Mouse (Mus musculus) liver, embryonic 11.5 days (tissue): ENCODE measurements around the gene Stoml1. TPM values are rescaled to one million over a fixed set of nuclear protein-coding genes. Genes with fewer than 3 reads are reported as not detected.

Experiments used
- ATAC-seq: fragments of 200-750 bp; cut with Nextera tagmentation; replicated peaks from 2 replicates; pipeline ENCODE4 v1.8.0; 2017; ENCODE audit warnings: moderate number of reproducible peaks, mild to moderate bottlenecking, moderate TSS enrichment, moderate library complexity; ENCODE audit not compliant: low FRiP score
- DNase-seq: peaks from one replicate; pipeline ENCODE4 v3.0.0-alpha.2; 2017; ENCODE audit warnings: low spot score
- H3K27ac ChIP-seq: fragments of 300-500 bp; sonication (generic); 2 replicates; pipeline ENCODE4 v1.5.1; 2014; ENCODE audit warnings: mild to moderate bottlenecking, low read depth, low read length, control low read depth
- H3K27me3 ChIP-seq: fragments of 300-500 bp; sonication (generic); replicated peaks from 2 replicates; pipeline ENCODE4 v1.6.1; 2014; ENCODE audit warnings: low read length, mixed read lengths; ENCODE audit not compliant: control insufficient read depth, insufficient read depth
- H3K36me3 ChIP-seq: fragments of 300-500 bp; sonication (generic); 2 replicates; pipeline ENCODE4 v1.6.1; 2014; ENCODE audit warnings: mild to moderate bottlenecking, low read length, moderate library complexity, mixed read lengths; ENCODE audit not compliant: control insufficient read depth, insufficient read depth
- H3K4me1 ChIP-seq: fragments of 300-500 bp; sonication (generic); replicated peaks from 2 replicates; pipeline ENCODE4 v1.6.1; 2014; ENCODE audit warnings: low read length, mixed read lengths; ENCODE audit not compliant: control insufficient read depth, insufficient read depth
- H3K4me2 ChIP-seq: fragments of 300-500 bp; sonication (generic); 2 replicates; pipeline ENCODE4 v1.6.1; 2014; ENCODE audit warnings: mild to moderate bottlenecking, control low read depth, moderate library complexity
- H3K4me3 ChIP-seq: fragments of 300-500 bp; sonication (generic); 2 replicates; pipeline ENCODE4 v1.5.1; 2014; ENCODE audit warnings: low read depth, low read length, control low read depth
- H3K9ac ChIP-seq: fragments of 300-500 bp; sonication (generic); 2 replicates; pipeline ENCODE4 v1.6.1; 2014; ENCODE audit warnings: low read depth, low read length, control low read depth
- H3K9me3 ChIP-seq: fragments of 300-500 bp; sonication (generic); 2 replicates; pipeline ENCODE4 v1.6.1; 2016; ENCODE audit warnings: low read length, inconsistent platforms, mixed read lengths; ENCODE audit not compliant: control insufficient read depth
- WGBS: fragments of 180-500 bp; shearing (Covaris S2); extraction: QIAGEN DNeasy Blood & Tissue Kit; methylation state at CpG from one replicate; pipeline ENCODE4 v1.1.7; 2014; 5-methylcytosine and 5-hydroxymethylcytosine counted together
- polyA plus RNA-seq: library from polyadenylated mRNA; unstranded; fragments of >200 nt; fragmentation: Nextera tagmentation; extraction: Ambion mirVana; gene quantifications from 2 replicates; pipeline ENCODE4 v1.2.1, GENCODE M21; 2014

Stoml1 gene
- polyA plus RNA-seq, 1 experiment from 2014 or later = 12.9 TPM

DNA sequence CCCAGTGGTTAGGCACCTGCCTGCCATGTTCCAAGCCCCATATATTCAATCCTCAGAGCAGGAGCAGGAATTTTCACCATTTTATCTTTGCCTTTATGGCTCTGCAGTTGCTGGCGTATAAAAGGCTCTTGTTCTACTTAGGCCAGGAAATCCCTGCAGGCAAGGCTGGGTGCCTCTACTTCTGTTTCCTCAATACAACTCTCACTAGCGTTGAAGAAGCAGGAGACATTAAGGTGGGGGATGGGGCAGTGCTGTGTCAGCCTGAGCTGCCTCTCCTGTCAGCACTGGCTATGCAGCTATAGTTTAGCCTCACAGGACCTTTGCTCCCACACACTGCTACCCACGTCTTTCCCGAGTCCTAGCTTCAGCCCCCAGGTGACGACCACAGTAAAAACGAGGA is 21.2 kb upstream of the Stoml1 start:
- Histone ChIP-seq H3K27ac (no peak overlapping the region), H3K36me3 (peaks cover 49% of the 10 kb centered on the region), H3K27me3 (no peaks in the 10 kb centered on the region), H3K9ac (no peak overlapping the region), H3K4me1 (no peaks in the 10 kb centered on the region; the same call in 1 of the 2 replicates), H3K9me3 (no peaks in the 10 kb centered on the region), H3K4me2 (no peak overlapping the region), H3K4me3 (no peak overlapping the region)
- WGBS = 68% methylated on average over 6 of the region's 6 CpGs
- ATAC-seq (no peak), DNase-seq (no peak)

DNA sequence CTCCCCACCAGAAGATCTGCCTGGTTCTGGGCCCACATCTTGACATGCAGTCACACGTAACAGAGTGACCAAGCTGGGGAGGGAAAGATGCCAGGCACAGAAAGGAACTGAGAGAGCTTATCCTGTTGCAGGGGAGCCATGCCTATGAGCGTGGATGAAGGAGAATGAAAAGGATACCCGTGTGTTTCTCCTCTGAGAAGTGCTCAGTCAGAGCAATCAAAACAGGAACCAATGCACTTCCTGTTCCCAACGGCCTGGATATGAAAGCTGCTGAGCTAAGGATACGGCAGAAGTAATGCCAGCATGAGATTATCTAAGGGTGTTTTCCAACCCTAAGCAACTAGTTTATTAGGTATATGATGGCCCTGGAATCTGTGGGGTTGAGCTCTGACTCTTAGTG is 20.6 kb upstream of the Stoml1 start:
- no peak; the same call in 1 of the 2 replicates for ATAC-seq
- Histone ChIP-seq H3K27ac (0 out of 2 replicates have a peak overlapping the region, but pooled peaks have one; percentile 50), H3K4me1 (no peaks in the 10 kb centered on the region; the same call in 1 of the 2 replicates), H3K4me2 (no peak overlapping the region), H3K9ac (no peak overlapping the region), H3K27me3 (no peaks in the 10 kb centered on the region), H3K9me3 (no peaks in the 10 kb centered on the region), H3K4me3 (no peak overlapping the region), H3K36me3 (peaks cover 49% of the 10 kb centered on the region)
- DNase-seq = no peak
- 45% methylated on average over 5 of the region's 5 CpGs for WGBS

DNA sequence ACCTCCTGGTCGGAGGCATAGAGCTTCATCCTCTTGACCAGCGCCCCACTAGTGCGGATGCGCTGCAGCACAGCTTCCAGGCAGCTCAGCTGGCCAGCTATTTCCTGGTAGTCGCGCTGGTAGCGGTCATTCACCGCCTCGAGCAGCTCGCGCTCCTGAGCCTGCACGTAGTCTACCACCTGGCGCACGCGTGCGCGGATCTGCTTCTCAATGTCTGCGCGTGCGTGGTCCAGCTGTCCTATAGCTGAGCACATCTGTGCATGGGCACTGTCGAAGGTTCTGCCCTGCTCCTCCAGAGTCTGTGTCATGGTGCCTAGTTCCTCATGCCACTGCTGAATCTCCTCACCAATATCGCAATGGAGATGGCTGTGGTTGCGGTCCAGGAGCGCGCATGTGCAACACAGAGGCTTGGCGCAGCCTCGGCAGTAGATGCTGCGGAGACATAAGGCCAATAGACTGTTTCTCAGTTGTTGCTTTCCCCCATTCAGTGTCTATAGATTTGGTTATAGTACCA is 18.4 kb upstream of the Stoml1 start:
- H3K9me3 ChIP-seq = no peaks in the 10 kb centered on the region
- 93% methylated on average over 28 of the region's 28 CpGs for WGBS
- ATAC-seq (no peak), DNase-seq (no peak)
- peaks cover 28% of the 10 kb centered on the region for H3K36me3 ChIP-seq
- no peaks in the 10 kb centered on the region; the same call in 1 of the 2 replicates for H3K4me1 ChIP-seq
- no peak overlapping the region for H3K9ac ChIP-seq
- H3K27me3 ChIP-seq = no peaks in the 10 kb centered on the region
- no peak overlapping the region for H3K27ac ChIP-seq
- no peak overlapping the region for H3K4me3 ChIP-seq
- no peak overlapping the region for H3K4me2 ChIP-seq

DNA sequence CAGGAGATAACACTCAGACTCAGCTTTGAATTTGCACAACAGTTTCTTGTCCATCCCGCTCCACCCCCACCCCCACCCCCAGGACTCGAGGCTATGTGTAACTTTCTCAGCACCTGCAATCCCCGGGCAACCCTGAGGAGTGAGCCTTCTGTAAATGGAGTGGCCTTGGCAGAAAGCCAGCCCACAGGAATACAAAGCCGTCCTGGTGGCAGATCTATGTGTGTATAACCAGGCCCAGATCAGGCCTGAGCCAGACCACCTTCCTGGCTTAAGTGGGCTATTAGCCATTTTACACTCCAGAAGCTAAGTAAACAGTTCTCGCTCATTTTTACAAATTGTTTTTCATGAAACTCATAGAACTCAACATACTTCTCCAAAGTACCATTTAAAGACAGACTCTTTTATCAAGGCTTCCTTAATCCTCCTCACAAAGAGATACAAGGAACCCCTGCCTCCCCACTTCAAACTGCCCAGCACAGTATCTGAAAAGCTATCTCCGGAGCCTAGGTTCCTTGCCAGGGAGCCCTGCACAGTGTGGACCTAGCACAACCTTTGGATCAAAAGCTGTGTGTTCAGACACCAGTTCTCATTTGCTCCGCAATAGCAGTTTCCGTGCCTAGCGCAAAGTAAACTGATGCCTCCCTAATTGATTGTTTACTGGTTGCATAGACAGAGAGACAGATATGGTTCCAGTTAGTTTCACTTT is 11.0 kb upstream of the Stoml1 start:
- DNase-seq (no peak), ATAC-seq (no peak)
- Histone ChIP-seq H3K4me2 (no peak overlapping the region), H3K27me3 (no peaks in the 10 kb centered on the region), H3K9me3 (no peaks in the 10 kb centered on the region), H3K4me1 (peaks cover 36% of the 10 kb centered on the region), H3K4me3 (no peak overlapping the region), H3K9ac (no peak overlapping the region), H3K27ac (no peak overlapping the region; the same call in 1 of the 2 replicates), H3K36me3 (peaks cover 4% of the 10 kb centered on the region; the same call in 1 of the 2 replicates)
- WGBS = 65% methylated on average over 9 of the region's 9 CpGs

DNA sequence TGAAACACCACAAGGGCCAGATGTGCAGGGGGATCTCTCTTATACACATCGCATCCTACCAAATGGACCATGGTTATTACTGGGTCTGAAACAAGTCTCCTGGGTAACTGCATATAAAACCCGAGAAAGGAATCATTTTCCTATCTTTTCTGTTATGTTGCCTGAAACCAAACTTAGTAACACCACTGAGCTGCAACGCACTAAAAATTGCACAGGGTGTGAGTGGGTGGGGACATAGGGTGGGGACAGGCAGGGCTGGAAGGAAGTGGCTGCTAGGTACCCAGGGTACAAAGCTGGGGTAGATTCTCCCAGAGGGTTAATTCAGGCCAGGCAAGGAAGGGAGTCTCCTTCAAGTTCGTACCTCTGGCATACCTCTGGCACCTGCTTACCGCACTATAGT is 10.3 kb upstream of the Stoml1 start:
- Histone ChIP-seq H3K4me2 (no peak overlapping the region), H3K36me3 (peaks cover 4% of the 10 kb centered on the region; the same call in 1 of the 2 replicates), H3K27ac (no peak overlapping the region), H3K4me3 (no peak overlapping the region), H3K4me1 (peaks cover 42% of the 10 kb centered on the region), H3K9me3 (no peaks in the 10 kb centered on the region), H3K9ac (no peak overlapping the region), H3K27me3 (no peaks in the 10 kb centered on the region)
- DNase-seq = no peak
- no peak for ATAC-seq
- WGBS = 74% methylated on average over 5 of the region's 5 CpGs

DNA sequence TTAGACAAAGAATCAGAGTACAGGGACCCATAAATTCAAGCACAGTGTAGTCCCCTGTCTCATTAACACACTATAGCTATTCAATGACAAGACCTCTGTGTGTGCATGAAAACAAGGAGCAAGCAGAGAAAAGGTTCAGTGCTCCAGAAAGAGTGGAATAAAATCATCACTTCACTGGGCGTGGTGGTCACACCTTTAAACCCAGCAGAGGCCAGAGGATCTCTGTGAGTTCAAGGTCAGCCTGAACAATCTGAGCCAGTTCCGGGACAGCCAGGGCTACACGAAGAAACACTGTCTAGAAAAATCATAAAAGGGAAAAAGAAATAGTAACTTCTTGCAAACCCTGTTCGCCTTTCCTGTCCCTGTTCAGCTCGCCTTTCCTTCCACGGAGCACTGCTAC is 9.3 kb upstream of the Stoml1 start:
- WGBS = 81% methylated on average over 6 of the region's 6 CpGs
- H3K27ac ChIP-seq = no peak overlapping the region
- no peak overlapping the region for H3K4me2 ChIP-seq
- H3K9me3 ChIP-seq = no peaks in the 10 kb centered on the region
- DNase-seq (no peak), ATAC-seq (no peak)
- H3K9ac ChIP-seq = no peak overlapping the region
- H3K4me3 ChIP-seq = no peak overlapping the region
- H3K36me3 ChIP-seq = peaks cover 4% of the 10 kb centered on the region; the same call in 1 of the 2 replicates
- peaks cover 46% of the 10 kb centered on the region for H3K4me1 ChIP-seq
- no peaks in the 10 kb centered on the region for H3K27me3 ChIP-seq

DNA sequence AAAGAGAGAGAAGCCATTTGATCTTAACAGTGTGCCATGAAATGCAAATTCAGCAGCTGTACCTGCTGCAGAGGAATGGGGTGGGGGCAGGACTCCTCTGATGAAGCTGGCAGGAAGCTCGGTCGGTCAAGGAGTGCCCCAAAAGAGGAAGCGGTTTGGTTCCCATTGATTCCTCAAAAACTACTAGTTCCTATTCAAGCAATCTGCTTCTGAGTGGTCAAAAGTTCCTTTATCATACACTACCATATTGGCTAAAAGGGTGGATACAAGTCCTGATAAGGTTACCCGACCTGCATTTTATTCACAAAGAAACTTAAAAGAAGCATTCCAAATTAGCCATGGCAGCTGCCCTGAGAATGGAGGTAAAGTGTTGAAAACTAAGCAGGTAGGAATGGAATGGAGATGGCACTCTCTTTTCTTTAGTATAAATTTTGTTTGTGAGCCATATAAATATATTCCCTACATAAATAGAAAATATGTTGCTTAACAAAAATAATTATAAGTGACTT is 6.8 kb upstream of the Stoml1 start:
- peak; percentile 56 for ATAC-seq
- Histone ChIP-seq H3K9ac (no peak overlapping the region), H3K4me2 (peak overlapping the region; percentile 89), H3K27me3 (no peaks in the 10 kb centered on the region), H3K36me3 (peaks cover 4% of the 10 kb centered on the region; the same call in 1 of the 2 replicates), H3K4me1 (peaks cover 56% of the 10 kb centered on the region), H3K9me3 (no peaks in the 10 kb centered on the region), H3K27ac (no peak overlapping the region), H3K4me3 (peak overlapping the region; percentile 72)
- no peak for DNase-seq
- WGBS = 28% methylated on average over 4 of the region's 4 CpGs

DNA sequence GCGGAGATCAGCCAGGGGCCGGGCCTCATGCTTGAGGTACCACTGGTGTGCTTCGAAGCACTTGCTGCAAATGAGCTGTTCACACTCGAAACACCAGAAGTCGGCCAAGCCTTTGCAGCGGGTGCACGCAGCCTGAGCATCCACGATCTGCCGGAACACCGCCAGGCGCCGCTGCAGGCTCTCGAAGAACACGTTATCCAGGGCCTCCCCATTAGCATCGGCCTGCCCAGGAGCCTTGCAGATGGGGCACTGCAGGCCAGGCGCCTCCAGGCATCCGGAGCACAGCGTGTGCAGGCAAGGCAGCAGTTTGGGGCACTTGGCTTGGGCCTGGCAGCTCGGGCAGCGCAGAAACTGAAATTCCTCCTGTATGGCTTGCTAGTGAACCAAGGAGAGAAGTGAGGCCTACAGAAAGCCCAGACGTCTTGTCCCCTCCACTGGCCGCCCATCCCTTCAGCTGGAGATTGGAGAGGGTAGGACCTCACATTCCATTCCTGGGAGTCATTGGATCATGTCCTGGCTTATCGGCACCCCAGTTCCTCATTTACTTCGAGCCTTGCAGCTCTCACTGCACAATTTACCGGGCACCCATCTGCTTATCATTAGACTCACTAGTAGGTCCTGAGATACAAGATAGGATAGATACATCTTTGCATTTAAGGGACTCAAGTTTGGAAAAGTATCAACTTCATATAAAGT is 5.8 kb upstream of the Stoml1 start:
- 11% methylated on average over 25 of the region's 25 CpGs for WGBS
- Histone ChIP-seq H3K4me2 (peak overlapping the region; percentile 89), H3K9me3 (no peaks in the 10 kb centered on the region), H3K4me1 (peaks cover 46% of the 10 kb centered on the region), H3K4me3 (peak overlapping the region; percentile 72), H3K27ac (peak overlapping the region; percentile 79), H3K9ac (peak overlapping the region; percentile 66), H3K36me3 (peaks cover 4% of the 10 kb centered on the region; the same call in 1 of the 2 replicates), H3K27me3 (no peaks in the 10 kb centered on the region)
- ATAC-seq (peak; percentile 83), DNase-seq (peak; percentile 78)
